Mouse (Mus musculus) forebrain, postnatal 0 days (tissue): Measurements from ENCODE around the gene Hexa. TPM values are rescaled to one million over a fixed set of nuclear protein-coding genes. Genes with fewer than 3 reads are reported as not detected.

Experiments used
- ATAC-seq: fragments of 200-750 bp; cut with Nextera tagmentation; 2 replicates; pipeline ENCODE4 v1.8.0; 2017; ENCODE audit warnings: mild to moderate bottlenecking, moderate library complexity
- DNase-seq: peaks from one replicate; pipeline ENCODE4 v3.0.0-alpha.2; 2015
- H3K27ac ChIP-seq: fragments of 300-500 bp; sonication (generic); 2 replicates; pipeline ENCODE4 v1.5.1; 2014; ENCODE audit warnings: low read depth, mild to moderate bottlenecking, antibody characterized with exemption, low read length, moderate library complexity, mixed read lengths
- H3K27me3 ChIP-seq: fragments of 300-500 bp; sonication (generic); 2 replicates; pipeline ENCODE4 v1.6.1; 2014; ENCODE audit warnings: mild to moderate bottlenecking, low read length, mixed read lengths; ENCODE audit not compliant: insufficient read depth
- H3K36me3 ChIP-seq: fragments of 300-500 bp; sonication (generic); 2 replicates; pipeline ENCODE4 v1.6.1; 2014; ENCODE audit warnings: mild to moderate bottlenecking, moderate library complexity; ENCODE audit not compliant: insufficient read depth
- H3K4me1 ChIP-seq: fragments of 300-500 bp; sonication (generic); 2 replicates; pipeline ENCODE4 v1.6.1; 2014; ENCODE audit warnings: antibody characterized with exemption; ENCODE audit not compliant: insufficient read depth
- H3K4me2 ChIP-seq: fragments of 300-500 bp; sonication (generic); 2 replicates; pipeline ENCODE4 v1.6.1; 2014; ENCODE audit warnings: low read depth, mild to moderate bottlenecking, moderate library complexity
- H3K4me3 ChIP-seq: fragments of 300-500 bp; sonication (generic); 2 replicates; pipeline ENCODE4 v1.5.1; 2014; ENCODE audit warnings: low read depth, low read length, mixed read lengths
- H3K9ac ChIP-seq: fragments of 300-500 bp; sonication (generic); 2 replicates; pipeline ENCODE4 v1.6.1; 2014; ENCODE audit warnings: mild to moderate bottlenecking
- H3K9me3 ChIP-seq: fragments of 300-500 bp; sonication (generic); 2 replicates; pipeline ENCODE4 v1.6.1; 2016; ENCODE audit warnings: low read length
- CTCF ChIP-seq: sonication (generic); IDR thresholded peaks from 2 replicates; pipeline ENCODE4 v1.5.1; 2016; ENCODE audit warnings: antibody characterized with exemption, control low read depth, low read depth
- WGBS: fragments of 180-500 bp; shearing (Covaris S2); extraction: QIAGEN DNeasy Blood & Tissue Kit; methylation state at CpG from one replicate; pipeline ENCODE4 v1.1.7; 2014; 5-methylcytosine and 5-hydroxymethylcytosine counted together
- polyA plus RNA-seq: library from polyadenylated mRNA; unstranded; fragments of >200 nt; fragmentation: Nextera tagmentation; extraction: Ambion mirVana; gene quantifications from 2 replicates; pipeline ENCODE4 v1.2.1, GENCODE M21; 2015
- total RNA-seq: library from RNA; depleted of rRNA; stranded (reverse); fragments of >200 nt; gene quantifications from 2 replicates; pipeline ENCODE4 v1.2.3, GENCODE M21; 2014

The Hexa gene
- total and polyA plus RNA-seq, 2 experiments from 2014 or later = 49.9 to 50.7 TPM

DNA sequence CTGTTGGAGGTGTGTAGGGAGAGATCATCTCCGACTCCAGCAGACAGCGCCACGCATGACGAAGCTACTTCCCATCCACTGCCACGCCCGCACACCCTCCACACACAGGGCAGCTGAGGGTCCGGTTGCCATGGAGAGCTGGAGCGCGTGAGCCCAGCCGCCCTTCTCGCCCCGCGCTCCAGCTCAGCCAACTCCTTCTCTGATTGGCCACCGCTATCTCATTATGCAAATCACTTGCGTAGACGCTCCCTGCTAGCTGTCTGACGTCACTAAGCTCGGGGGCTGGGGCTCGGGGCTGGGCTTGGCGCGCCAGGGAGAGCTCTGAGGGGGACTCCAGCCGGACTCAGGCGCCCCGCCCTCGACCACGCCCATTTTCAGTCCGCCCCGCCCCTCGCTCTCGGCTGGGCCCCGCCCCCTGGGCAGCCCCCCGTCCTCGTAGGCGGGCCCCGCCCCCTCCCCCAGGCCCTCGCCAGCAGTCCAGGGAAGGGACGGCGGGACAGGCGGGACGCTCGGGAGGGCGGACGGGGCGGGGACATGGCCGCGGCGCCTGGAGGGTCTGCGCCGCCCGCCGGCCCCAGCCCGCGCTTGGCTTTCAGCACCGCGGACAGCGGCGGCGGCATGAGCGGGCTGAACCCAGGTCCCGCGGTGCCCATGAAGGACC lies 38.6 kb downstream of the Hexa start, which contains the start of gene Celf6:
Gene Celf6, plus strand, starts transcription at position 74 of the 661 bp plus-strand sequence.
- peak within 1 kb of the TSS; percentile 71 for H3K9ac ChIP-seq
- no peaks in the 10 kb centered on the region for H3K4me1 ChIP-seq
- H3K27ac ChIP-seq = peak within 1 kb of the TSS; percentile 66; the same call in 1 of the 2 replicates
- ATAC-seq (peak; percentile 97), DNase-seq (peak; percentile 96)
- H3K27me3 ChIP-seq = peaks cover 5% of the 10 kb centered on the region
- no peaks in the 10 kb centered on the region for H3K36me3 ChIP-seq
- 3% methylated on average over 54 of the region's 61 CpGs for WGBS
- H3K4me2 ChIP-seq = peak within 1 kb of the TSS; percentile 70
- H3K9me3 ChIP-seq = no peaks in the 10 kb centered on the region
- TF ChIP-seq CTCF = no peak
- H3K4me3 ChIP-seq = peak within 1 kb of the TSS; percentile 69

DNA sequence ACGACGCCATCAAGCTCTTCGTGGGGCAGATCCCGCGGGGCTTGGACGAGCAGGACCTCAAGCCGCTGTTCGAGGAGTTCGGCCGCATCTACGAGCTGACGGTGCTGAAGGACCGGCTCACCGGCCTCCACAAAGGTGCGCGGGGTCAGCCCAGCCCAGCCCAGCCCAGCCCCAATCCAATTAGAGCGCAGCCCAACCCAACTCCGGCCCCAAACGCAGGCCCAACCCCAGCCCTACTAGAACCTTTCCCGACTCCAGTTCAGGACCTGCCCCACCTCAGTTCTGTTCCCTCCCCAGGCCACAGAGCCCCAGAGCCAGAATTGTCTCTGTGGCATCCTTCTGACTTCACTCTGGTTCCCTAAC lies 39.1 kb downstream of the Hexa start:
- peak overlapping the region; percentile 69 for H3K4me3 ChIP-seq
- ATAC-seq (no peak; the same call in 1 of the 2 replicates), DNase-seq (no peak)
- peak overlapping the region; percentile 71 for H3K9ac ChIP-seq
- H3K9me3 ChIP-seq = no peaks in the 10 kb centered on the region
- peak overlapping the region; percentile 70 for H3K4me2 ChIP-seq
- H3K27ac ChIP-seq = peak overlapping the region; percentile 66; the same call in 1 of the 2 replicates
- under 1% methylated on average over 20 of the region's 20 CpGs for WGBS
- H3K4me1 ChIP-seq = no peaks in the 10 kb centered on the region
- H3K36me3 ChIP-seq = no peaks in the 10 kb centered on the region
- H3K27me3 ChIP-seq = peaks cover 5% of the 10 kb centered on the region
- no peak for TF ChIP-seq CTCF

DNA sequence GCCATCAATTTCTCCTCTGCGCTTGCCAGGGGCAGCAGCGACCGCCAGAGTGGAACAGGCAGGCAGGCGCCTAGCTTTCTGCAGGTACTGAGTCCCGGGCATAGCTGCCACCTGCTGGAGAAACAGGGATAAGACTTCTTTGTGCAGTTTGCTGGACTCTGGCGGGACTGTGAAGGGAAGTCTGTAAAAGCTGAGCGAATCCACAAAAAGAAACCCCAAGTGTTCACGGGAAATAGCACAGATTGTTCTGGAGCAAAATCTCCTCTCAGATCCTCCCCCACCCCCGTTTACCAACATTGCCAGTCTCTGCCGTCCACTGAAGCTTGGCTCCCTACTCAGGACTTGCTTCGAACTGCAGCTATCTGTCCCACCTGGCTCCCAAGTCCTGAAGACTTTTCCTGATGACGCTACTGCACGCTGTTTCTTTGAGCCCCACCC lies 45.5 kb downstream of the Hexa start:
- Histone ChIP-seq H3K27me3 (no peaks in the 10 kb centered on the region), H3K4me3 (no peak overlapping the region), H3K27ac (no peak overlapping the region), H3K4me2 (peak overlapping the region; percentile 26), H3K9me3 (no peaks in the 10 kb centered on the region), H3K4me1 (peaks cover 33% of the 10 kb centered on the region), H3K36me3 (no peaks in the 10 kb centered on the region), H3K9ac (no peak overlapping the region)
- ATAC-seq = peak; percentile 50
- peak; percentile 88 for DNase-seq
- WGBS = 3% methylated on average over 13 of the region's 13 CpGs
- peak; percentile 88 for TF ChIP-seq CTCF

- peak overlapping the region; percentile 95 for H3K27ac ChIP-seq
- H3K4me1 ChIP-seq = peaks cover 37% of the 10 kb centered on the region
- peak overlapping the region; percentile 28 for H3K4me3 ChIP-seq
- no peaks in the 10 kb centered on the region for H3K36me3 ChIP-seq
- WGBS = 17% methylated on average over 5 of the region's 5 CpGs
- H3K9me3 ChIP-seq = no peaks in the 10 kb centered on the region
- peak overlapping the region; percentile 68 for H3K4me2 ChIP-seq
- H3K27me3 ChIP-seq = no peaks in the 10 kb centered on the region
- 0 out of 2 replicates have a peak overlapping the region, but pooled peaks have one; percentile 49 for H3K9ac ChIP-seq
- no peak for TF ChIP-seq CTCF
- DNase-seq (peak; percentile 81), ATAC-seq (peak; percentile 73)
Observed at GRCm38 (mm10) chr9:59588252-59588651, 48.9 kb downstream of the Hexa start.

- Histone ChIP-seq H3K27ac (peak overlapping the region; percentile 95), H3K9ac (peak overlapping the region; percentile 49), H3K4me1 (peaks cover 37% of the 10 kb centered on the region), H3K4me2 (peak overlapping the region; percentile 68), H3K27me3 (no peaks in the 10 kb centered on the region), H3K36me3 (no peaks in the 10 kb centered on the region), H3K4me3 (peak overlapping the region; percentile 28), H3K9me3 (no peaks in the 10 kb centered on the region)
- no peak for TF ChIP-seq CTCF
- 12% methylated on average over 12 of the region's 12 CpGs for WGBS
- peak; percentile 95 for ATAC-seq
- peak; percentile 93 for DNase-seq
Observed at GRCm38 (mm10) chr9:59588710-59589671, 49.7 kb downstream of the Hexa start.

GRCm38 (mm10) chr9:59589703-59590439 lies 50.5 kb downstream of the Hexa start:
- TF ChIP-seq CTCF = no peak
- Histone ChIP-seq H3K36me3 (no peaks in the 10 kb centered on the region), H3K9me3 (no peaks in the 10 kb centered on the region), H3K9ac (0 out of 2 replicates have a peak overlapping the region, but pooled peaks have one; percentile 31), H3K27ac (peak overlapping the region; percentile 95), H3K27me3 (no peaks in the 10 kb centered on the region), H3K4me1 (peaks cover 36% of the 10 kb centered on the region), H3K4me3 (no peak overlapping the region; the same call in 1 of the 2 replicates), H3K4me2 (peak overlapping the region; percentile 68)
- DNase-seq = no peak
- WGBS = 70% methylated on average over 10 of the region's 10 CpGs
- ATAC-seq = no peak
